Mouse (Mus musculus): ENCODE results near the gene Btn1a1. TPM values are rescaled to one million over a fixed set of nuclear protein-coding genes. Genes with fewer than 3 reads are reported as not detected.

Btn1a1 gene
- 0.23 TPM for polyA plus RNA-seq (2015; fragmentation: Illumina TruSeq; extraction: RNeasy Lipid Tissue Mini Kit (QIAGEN cat#74804); ENCODE audit: insufficient read depth, low replicate concordance)

GRCm38 (mm10) chr13:23465600-23466109 lies at the start of gene Btn1a1:
Btn1a1 (minus strand) TSS chr13:23465901.

GRCm38 (mm10) chr13:23488400-23489322 lies 23.0 kb upstream of the Btn1a1 start, which contains the start of gene Btn2a2:
Btn2a2 (minus strand) TSS chr13:23488857.

GRCm38 (mm10) chr13:23423286-23424051 lies 42.2 kb downstream of the Btn1a1 start, which contains the start of gene Abt1:
Abt1 (minus strand) TSS chr13:23423866.

Other genes with a start within 250 kb of the Btn1a1 start
- gene Vmn1r222, start 230.0 kb downstream of the Btn1a1 start, polyA plus RNA-seq (2015; fragmentation: Illumina TruSeq; extraction: RNeasy Lipid Tissue Mini Kit (QIAGEN cat#74804); ENCODE audit: insufficient read depth, low replicate concordance): not detected
- gene Vmn1r223, start 218.8 kb downstream of the Btn1a1 start, polyA plus RNA-seq (2015; fragmentation: Illumina TruSeq; extraction: RNeasy Lipid Tissue Mini Kit (QIAGEN cat#74804); ENCODE audit: insufficient read depth, low replicate concordance): not detected
- gene Zfp322a, start 96.7 kb downstream of the Btn1a1 start, polyA plus RNA-seq (2015; fragmentation: Illumina TruSeq; extraction: RNeasy Lipid Tissue Mini Kit (QIAGEN cat#74804); ENCODE audit: insufficient read depth, low replicate concordance): 40.2 TPM
- 3.6 TPM for gene Abt1, start 42.0 kb downstream of the Btn1a1 start, polyA plus RNA-seq (2015; fragmentation: Illumina TruSeq; extraction: RNeasy Lipid Tissue Mini Kit (QIAGEN cat#74804); ENCODE audit: insufficient read depth, low replicate concordance)
- gene Btn2a2, start 23.0 kb upstream of the Btn1a1 start, polyA plus RNA-seq (2015; fragmentation: Illumina TruSeq; extraction: RNeasy Lipid Tissue Mini Kit (QIAGEN cat#74804); ENCODE audit: insufficient read depth, low replicate concordance): 0.15 TPM
- not detected for gene Hist1h4h, start 65.1 kb upstream of the Btn1a1 start, polyA plus RNA-seq (2015; fragmentation: Illumina TruSeq; extraction: RNeasy Lipid Tissue Mini Kit (QIAGEN cat#74804); ENCODE audit: insufficient read depth, low replicate concordance)
- gene Hist1h2af, start 68.0 kb upstream of the Btn1a1 start, polyA plus RNA-seq (2015; fragmentation: Illumina TruSeq; extraction: RNeasy Lipid Tissue Mini Kit (QIAGEN cat#74804); ENCODE audit: insufficient read depth, low replicate concordance): not detected
- not detected for gene Hist1h3g, start 69.5 kb upstream of the Btn1a1 start, polyA plus RNA-seq (2015; fragmentation: Illumina TruSeq; extraction: RNeasy Lipid Tissue Mini Kit (QIAGEN cat#74804); ENCODE audit: insufficient read depth, low replicate concordance)
- 0.36 TPM for gene Hist1h2bh, start 77.5 kb upstream of the Btn1a1 start, polyA plus RNA-seq (2015; fragmentation: Illumina TruSeq; extraction: RNeasy Lipid Tissue Mini Kit (QIAGEN cat#74804); ENCODE audit: insufficient read depth, low replicate concordance)
- not detected for gene Hist1h3f, start 78.2 kb upstream of the Btn1a1 start, polyA plus RNA-seq (2015; fragmentation: Illumina TruSeq; extraction: RNeasy Lipid Tissue Mini Kit (QIAGEN cat#74804); ENCODE audit: insufficient read depth, low replicate concordance)
- not detected for gene Hist1h4f, start 85.7 kb upstream of the Btn1a1 start, polyA plus RNA-seq (2015; fragmentation: Illumina TruSeq; extraction: RNeasy Lipid Tissue Mini Kit (QIAGEN cat#74804); ENCODE audit: insufficient read depth, low replicate concordance)
- 0.11 TPM for gene Hist1h1d, start 87.4 kb upstream of the Btn1a1 start, polyA plus RNA-seq (2015; fragmentation: Illumina TruSeq; extraction: RNeasy Lipid Tissue Mini Kit (QIAGEN cat#74804); ENCODE audit: insufficient read depth, low replicate concordance)
- not detected for gene Hist1h3e, start 96.5 kb upstream of the Btn1a1 start, polyA plus RNA-seq (2015; fragmentation: Illumina TruSeq; extraction: RNeasy Lipid Tissue Mini Kit (QIAGEN cat#74804); ENCODE audit: insufficient read depth, low replicate concordance)
- 0.52 TPM for gene Hist1h2ae, start 105.3 kb upstream of the Btn1a1 start, polyA plus RNA-seq (2015; fragmentation: Illumina TruSeq; extraction: RNeasy Lipid Tissue Mini Kit (QIAGEN cat#74804); ENCODE audit: insufficient read depth, low replicate concordance)
- 1.1 TPM for gene Hist1h2bg, start 105.5 kb upstream of the Btn1a1 start, polyA plus RNA-seq (2015; fragmentation: Illumina TruSeq; extraction: RNeasy Lipid Tissue Mini Kit (QIAGEN cat#74804); ENCODE audit: insufficient read depth, low replicate concordance)
- gene Hist1h2bf, start 108.3 kb upstream of the Btn1a1 start, polyA plus RNA-seq (2015; fragmentation: Illumina TruSeq; extraction: RNeasy Lipid Tissue Mini Kit (QIAGEN cat#74804); ENCODE audit: insufficient read depth, low replicate concordance): not detected
- gene Hist1h2ad, start 108.5 kb upstream of the Btn1a1 start, polyA plus RNA-seq (2015; fragmentation: Illumina TruSeq; extraction: RNeasy Lipid Tissue Mini Kit (QIAGEN cat#74804); ENCODE audit: insufficient read depth, low replicate concordance): not detected
- gene Hist1h3d, start 109.9 kb upstream of the Btn1a1 start, polyA plus RNA-seq (2015; fragmentation: Illumina TruSeq; extraction: RNeasy Lipid Tissue Mini Kit (QIAGEN cat#74804); ENCODE audit: insufficient read depth, low replicate concordance): 0.39 TPM
- not detected for gene Hist1h4d, start 115.7 kb upstream of the Btn1a1 start, polyA plus RNA-seq (2015; fragmentation: Illumina TruSeq; extraction: RNeasy Lipid Tissue Mini Kit (QIAGEN cat#74804); ENCODE audit: insufficient read depth, low replicate concordance)
- 3.3 TPM for gene Hist1h2be, start 155.2 kb upstream of the Btn1a1 start, polyA plus RNA-seq (2015; fragmentation: Illumina TruSeq; extraction: RNeasy Lipid Tissue Mini Kit (QIAGEN cat#74804); ENCODE audit: insufficient read depth, low replicate concordance)
- gene Hist1h1e, start 156.7 kb upstream of the Btn1a1 start, polyA plus RNA-seq (2015; fragmentation: Illumina TruSeq; extraction: RNeasy Lipid Tissue Mini Kit (QIAGEN cat#74804); ENCODE audit: insufficient read depth, low replicate concordance): 0.40 TPM
- 0.75 TPM for gene Hist1h2ac, start 218.0 kb upstream of the Btn1a1 start, polyA plus RNA-seq (2015; fragmentation: Illumina TruSeq; extraction: RNeasy Lipid Tissue Mini Kit (QIAGEN cat#74804); ENCODE audit: insufficient read depth, low replicate concordance)
- gene Hist1h2bc, start 218.3 kb upstream of the Btn1a1 start, polyA plus RNA-seq (2015; fragmentation: Illumina TruSeq; extraction: RNeasy Lipid Tissue Mini Kit (QIAGEN cat#74804); ENCODE audit: insufficient read depth, low replicate concordance): 19.4 TPM
- gene Hist1h1t, start 229.9 kb upstream of the Btn1a1 start, polyA plus RNA-seq (2015; fragmentation: Illumina TruSeq; extraction: RNeasy Lipid Tissue Mini Kit (QIAGEN cat#74804); ENCODE audit: insufficient read depth, low replicate concordance): not detected
- gene Hist1h4c, start 232.6 kb upstream of the Btn1a1 start, polyA plus RNA-seq (2015; fragmentation: Illumina TruSeq; extraction: RNeasy Lipid Tissue Mini Kit (QIAGEN cat#74804); ENCODE audit: insufficient read depth, low replicate concordance): not detected
- gene Hfe, start 245.0 kb upstream of the Btn1a1 start, polyA plus RNA-seq (2015; fragmentation: Illumina TruSeq; extraction: RNeasy Lipid Tissue Mini Kit (QIAGEN cat#74804); ENCODE audit: insufficient read depth, low replicate concordance): 28.5 TPM